Mouse (Mus musculus): ENCODE data around the gene Bcl7a.

DNA sequence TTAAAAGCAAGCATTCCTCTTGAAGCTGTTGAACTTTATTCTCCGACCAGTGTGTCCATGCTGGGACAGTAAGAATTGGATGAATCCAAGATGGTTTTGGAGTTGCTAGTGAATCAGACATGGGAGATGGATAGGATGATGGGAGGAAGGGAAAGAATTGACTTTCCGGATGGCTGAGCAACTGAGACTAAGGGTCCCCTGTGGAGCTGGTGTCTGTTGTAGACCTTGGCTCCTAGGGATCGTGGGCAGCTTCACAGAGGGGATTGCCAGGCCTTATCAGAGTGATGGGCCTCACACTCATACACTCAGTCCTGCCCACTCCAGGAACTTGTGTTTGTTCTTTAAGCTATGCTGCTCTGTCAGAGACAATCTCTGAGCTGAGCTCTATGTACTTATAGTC, 64.5 kb downstream of the Bcl7a start:
- TF ChIP-seq GATA1 (IDR thresholded peaks at IDR 0.05; ENCODE audit: low read length) = no peak
- no peak for TF ChIP-seq TAL1 (IDR thresholded peaks at IDR 0.05; ENCODE audit: low read length)
